In genomic region chr5:112344092-112344960, GRCm38 (mm10) we compare ENCODE assay signal across 12 mouse cellular contexts. TPM values are rescaled to one million over a fixed set of nuclear protein-coding genes. Genes with fewer than 3 reads are reported as not detected.
A peak's percentile ranks its signal among the peaks of the same experiment; 100 is the strongest.
DNase-seq lines count a peak whose midpoint lies in the region; ATAC-seq and TF ChIP-seq lines count a peak whose summit lies in the region.
"Had no signal": no experiment of that assay in that cellular context is flagged by ENCODE, and none has a peak within 500 bp of the region (broad histone marks: within the 10 kb centered on the region; RNA-seq: fewer than 3 reads in every experiment).

No protein-coding gene starts in this region.

- H3K4me3 ChIP-seq in hindbrain, embryonic 10.5 days, result peak overlapping the region; percentile 82
- H3K4me3 ChIP-seq in hindbrain, embryonic 11.5 days (ENCODE audit: low read depth, low read length), result no peak overlapping the region
- H3K4me3 ChIP-seq in cortical plate, adult 2 months (ENCODE audit: insufficient read depth, low read length), result 0 out of 2 replicates have a peak overlapping the region, but pooled peaks have one; percentile 4
- H3K4me3 ChIP-seq in megakaryocyte, embryonic 14.5 days (replicated peaks), result peak overlapping the region; percentile 96

- no peak for TF ChIP-seq CTCF in cortical plate, adult 2 months (IDR thresholded peaks at IDR 0.05; ENCODE audit: extremely low read depth, insufficient read depth, low read length)

- WGBS in hindbrain, embryonic 10.5 days, result 81% methylated on average over 6 of the region's 6 CpGs
- WGBS in hindbrain, embryonic 11.5 days, result 81% methylated on average over 6 of the region's 6 CpGs

- no peak for DNase-seq in hindbrain, embryonic 10.5 days (ENCODE audit: low spot score)
- DNase-seq in hindbrain, embryonic 11.5 days (ENCODE audit: low spot score), result no peak
- peak; percentile 65 to 69 for DNase-seq in layer of hippocampus, adult 8-10 months (ENCODE audit: low spot score in 2 of 2)
- no peak for DNase-seq in thymus, adult 18-20 months
- no peak for DNase-seq in ovary, postnatal 10 days (ENCODE audit: low spot score)
- DNase-seq in thymus, postnatal 14 days, result no peak

- no peaks in the 10 kb centered on the region for H3K9me3 ChIP-seq in hindbrain, embryonic 10.5 days
- H3K9me3 ChIP-seq in hindbrain, embryonic 11.5 days (ENCODE audit: control insufficient read depth, low read length), result no peaks in the 10 kb centered on the region
- H3K9me3 ChIP-seq in megakaryocyte, embryonic 14.5 days, result no peaks in the 10 kb centered on the region

- peaks cover 48% of the 10 kb centered on the region for H3K4me1 ChIP-seq in hindbrain, embryonic 10.5 days (replicated peaks)
- H3K4me1 ChIP-seq in hindbrain, embryonic 11.5 days (replicated peaks; ENCODE audit: control insufficient read depth, insufficient read depth, low read length), result peaks cover 8% of the 10 kb centered on the region
- peaks cover 7% of the 10 kb centered on the region for H3K4me1 ChIP-seq in cortical plate, adult 2 months (ENCODE audit: control insufficient read depth, insufficient read depth, low read length)
- H3K4me1 ChIP-seq in megakaryocyte, embryonic 14.5 days, result peaks cover 92% of the 10 kb centered on the region

- no peak for TF ChIP-seq POLR2A in cortical plate, adult 2 months (IDR thresholded peaks at IDR 0.05; ENCODE audit: extremely low read depth, insufficient read depth, low read length)

- peaks cover 59% of the 10 kb centered on the region for H3K36me3 ChIP-seq in hindbrain, embryonic 10.5 days
- H3K36me3 ChIP-seq in hindbrain, embryonic 11.5 days (ENCODE audit: control insufficient read depth, insufficient read depth, low read length), result no peaks in the 10 kb centered on the region
- peaks cover 75% of the 10 kb centered on the region for H3K36me3 ChIP-seq in megakaryocyte, embryonic 14.5 days (replicated peaks; ENCODE audit: low read length)

- no peak overlapping the region for H3K27ac ChIP-seq in hindbrain, embryonic 10.5 days
- H3K27ac ChIP-seq in hindbrain, embryonic 11.5 days (ENCODE audit: low read depth, low read length), result no peak overlapping the region
- peak overlapping the region; percentile 46; the same call in 1 of the 2 replicates for H3K27ac ChIP-seq in cortical plate, adult 2 months (ENCODE audit: insufficient read depth, low read length)

- no peak overlapping the region for H3K9ac ChIP-seq in hindbrain, embryonic 11.5 days (ENCODE audit: low read depth, low read length)

- no peak overlapping the region for H3K4me2 ChIP-seq in hindbrain, embryonic 11.5 days (replicated peaks; ENCODE audit: low read depth, low read length)

- H3K27me3 ChIP-seq in hindbrain, embryonic 10.5 days (ENCODE audit: insufficient read depth, poor library complexity, severe bottlenecking), result no peaks in the 10 kb centered on the region
- H3K27me3 ChIP-seq in hindbrain, embryonic 11.5 days (ENCODE audit: control insufficient read depth, insufficient read depth, low read length), result no peaks in the 10 kb centered on the region
- H3K27me3 ChIP-seq in megakaryocyte, embryonic 14.5 days (replicated peaks), result no peaks in the 10 kb centered on the region

- ATAC-seq in hindbrain, embryonic 11.5 days (ENCODE audit: low FRiP score), result no peak

RNA-seq across cellular contexts. Expression of gene Hps4, which starts 1.4 kb away (rescaled TPM):
- 35.8 and 36.7 TPM in 2 replicates for polyA plus RNA-seq in hindbrain, embryonic 10.5 days (2016; fragmentation: Nextera tagmentation; extraction: Ambion mirVana)
- polyA plus RNA-seq in hindbrain, embryonic 11.5 days (2014; fragmentation: Nextera tagmentation; extraction: Ambion mirVana), result 29.8 and 30.0 TPM in 2 replicates
- polyA plus RNA-seq in cortical plate, adult 2 months (2012; rRNA removed), result 47.2 and 53.5 TPM in 2 replicates
- 10 to 100 TPM; 37.3 to 45.1 (median 39.2) TPM for total RNA-seq in layer of hippocampus, adult 8-10 months (2022)
- 214 and 827 TPM in 2 replicates for polyA plus RNA-seq in megakaryocyte, embryonic 14.5 days (2012; ENCODE audit: insufficient read depth, low replicate concordance)

RNA-seq across cellular contexts. Expression of gene Srrd, which starts 1.5 kb away (rescaled TPM):
- 52.5 and 53.2 TPM in 2 replicates for polyA plus RNA-seq in hindbrain, embryonic 10.5 days (2016; fragmentation: Nextera tagmentation; extraction: Ambion mirVana)
- 49.8 and 50.5 TPM in 2 replicates for polyA plus RNA-seq in hindbrain, embryonic 11.5 days (2014; fragmentation: Nextera tagmentation; extraction: Ambion mirVana)
- 61.9 and 64.7 TPM in 2 replicates for polyA plus RNA-seq in cortical plate, adult 2 months (2012; rRNA removed)
- 10 to 100 TPM; 26.1 to 30.5 (median 28.1) TPM for total RNA-seq in layer of hippocampus, adult 8-10 months (2022)
- polyA plus RNA-seq in megakaryocyte, embryonic 14.5 days (2012; ENCODE audit: insufficient read depth, low replicate concordance), result 23.5 and 26.3 TPM in 2 replicates

RNA-seq across cellular contexts. Expression of gene Gm6583, which starts 11.5 kb away (rescaled TPM):
- polyA plus RNA-seq in hindbrain, embryonic 10.5 days (2016; fragmentation: Nextera tagmentation; extraction: Ambion mirVana), result 0.14 and 0.30 TPM in 2 replicates
- polyA plus RNA-seq in hindbrain, embryonic 11.5 days (2014; fragmentation: Nextera tagmentation; extraction: Ambion mirVana), result 0.13 and 0.26 TPM in 2 replicates
- polyA plus RNA-seq in cortical plate, adult 2 months (2012; rRNA removed), result 0.04 and 0.13 TPM in 2 replicates
- total RNA-seq in layer of hippocampus, adult 8-10 months (2022), result not detected
- polyA plus RNA-seq in megakaryocyte, embryonic 14.5 days (2012; ENCODE audit: insufficient read depth, low replicate concordance), result 1.0 and 1.4 TPM in 2 replicates
- total RNA-seq: gastrocnemius, adult 18-20 months had no signal
- polyA plus RNA-seq: brain, embryonic 14.5 days; spleen, adult 2 months had no signal

RNA-seq across cellular contexts. Expression of gene Tfip11, which starts 18.2 kb away (rescaled TPM):
- 39.9 and 43.7 TPM in 2 replicates for polyA plus RNA-seq in hindbrain, embryonic 10.5 days (2016; fragmentation: Nextera tagmentation; extraction: Ambion mirVana)
- 17.6 and 22.8 TPM in 2 replicates for polyA plus RNA-seq in hindbrain, embryonic 11.5 days (2014; fragmentation: Nextera tagmentation; extraction: Ambion mirVana)
- polyA plus RNA-seq in cortical plate, adult 2 months (2012; rRNA removed), result 39.4 and 42.3 TPM in 2 replicates
- total RNA-seq in layer of hippocampus, adult 8-10 months (2022), result 10 to 100 TPM; 40.5 to 43.7 (median 42.7) TPM
- 30.3 and 35.0 TPM in 2 replicates for polyA plus RNA-seq in megakaryocyte, embryonic 14.5 days (2012; ENCODE audit: insufficient read depth, low replicate concordance)

RNA-seq across cellular contexts. Expression of gene Asphd2, which starts 50.3 kb away (rescaled TPM):
- 19.3 and 24.8 TPM in 2 replicates for polyA plus RNA-seq in hindbrain, embryonic 10.5 days (2016; fragmentation: Nextera tagmentation; extraction: Ambion mirVana)
- 26.0 and 41.6 TPM in 2 replicates for polyA plus RNA-seq in hindbrain, embryonic 11.5 days (2014; fragmentation: Nextera tagmentation; extraction: Ambion mirVana)
- 181 and 198 TPM in 2 replicates for polyA plus RNA-seq in cortical plate, adult 2 months (2012; rRNA removed)
- total RNA-seq in layer of hippocampus, adult 8-10 months (2022), result 100 to 1,000 TPM; 181 to 186 (median 183) TPM
- not detected in 2 replicates for polyA plus RNA-seq in megakaryocyte, embryonic 14.5 days (2012; ENCODE audit: insufficient read depth, low replicate concordance)
- polyA plus RNA-seq: CD4-positive, CD25-positive, alpha-beta regulatory T cell, adult 4 months had no signal

Comparison
In these comparisons a context has a peak if more than half of its experiments do, and no peak if none do; other contexts are left out.
1. DNase-seq: peak in layer of hippocampus, adult 8-10 months (2 of 2); none in hindbrain, embryonic 10.5 days (single experiment), hindbrain, embryonic 11.5 days (single experiment), thymus, adult 18-20 months (0 of 2), ovary, postnatal 10 days (single experiment) and thymus, postnatal 14 days (single experiment).